Mouse (Mus musculus): Measurements from ENCODE around the gene Wdr5. TPM values are rescaled to one million over a fixed set of nuclear protein-coding genes. Genes with fewer than 3 reads are reported as not detected.
"Not testable (repeated sequence)": the region's sequence is repeated elsewhere in the genome, so short reads cannot be mapped to it uniquely, and the experiment has no call there.

The Wdr5 gene
- polyA plus RNA-seq, 1 experiment from 2014 or later: 65.9 TPM

DNA sequence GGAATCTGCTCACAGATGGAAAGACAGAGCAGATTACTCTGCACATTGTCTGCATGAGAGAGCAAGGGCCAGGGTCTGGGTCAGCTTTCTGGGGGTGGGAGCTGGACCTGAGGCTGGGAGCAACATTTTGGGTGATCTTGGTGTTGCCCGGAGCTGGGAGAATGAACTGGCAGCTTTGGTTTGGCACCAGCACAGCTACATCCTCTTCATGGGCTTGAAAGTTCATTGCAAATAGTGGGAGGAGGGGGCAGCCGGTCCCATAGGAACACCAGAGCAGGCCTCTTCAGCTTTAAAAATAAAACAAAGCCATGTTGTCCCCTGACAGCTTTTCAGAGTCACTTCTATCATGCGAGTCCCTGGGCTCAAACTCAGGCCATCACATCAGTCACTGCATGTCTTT lies 26.3 kb downstream of the Wdr5 start:
- Histone ChIP-seq H3K4me1 (peaks cover 18% of the 10 kb centered on the region), H3K4me3 (replicated peaks) (peak overlapping the region; percentile 47), H3K36me3 (peaks cover 13% of the 10 kb centered on the region), H3K27me3 (no peaks in the 10 kb centered on the region), H3K4me2 (peak overlapping the region; percentile 72), H3K27ac (peak overlapping the region; percentile 87), H3K9ac (peak overlapping the region; percentile 60), H3K9me3 (replicated peaks) (no peaks in the 10 kb centered on the region)
- ATAC-seq (replicated peaks; ENCODE audit: low FRiP score): no peak
- WGBS: 86% methylated on average over 3 of the region's 3 CpGs

DNA sequence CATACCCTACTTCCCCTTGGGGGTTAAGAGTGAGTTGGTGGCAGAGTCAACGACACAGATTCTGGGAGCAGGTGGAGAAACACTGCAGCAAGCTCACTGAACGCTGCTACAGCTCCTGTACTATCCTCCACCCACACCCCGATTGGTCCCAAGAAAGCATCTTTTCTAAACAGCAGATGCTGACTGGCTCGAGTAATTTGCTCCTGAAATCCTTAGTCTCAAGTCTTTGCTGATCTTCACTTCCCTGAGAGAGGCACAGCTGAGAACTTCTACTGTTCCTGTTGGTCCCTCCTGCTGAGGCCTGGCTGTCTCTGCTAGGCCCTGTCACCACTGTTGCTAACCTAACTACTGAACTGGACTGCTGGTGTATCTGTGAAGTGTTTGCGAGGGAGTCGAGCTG lies 29.7 kb downstream of the Wdr5 start:
- WGBS: 89% methylated on average over 6 of the region's 6 CpGs
- H3K4me3 ChIP-seq (replicated peaks): no peak overlapping the region

DNA sequence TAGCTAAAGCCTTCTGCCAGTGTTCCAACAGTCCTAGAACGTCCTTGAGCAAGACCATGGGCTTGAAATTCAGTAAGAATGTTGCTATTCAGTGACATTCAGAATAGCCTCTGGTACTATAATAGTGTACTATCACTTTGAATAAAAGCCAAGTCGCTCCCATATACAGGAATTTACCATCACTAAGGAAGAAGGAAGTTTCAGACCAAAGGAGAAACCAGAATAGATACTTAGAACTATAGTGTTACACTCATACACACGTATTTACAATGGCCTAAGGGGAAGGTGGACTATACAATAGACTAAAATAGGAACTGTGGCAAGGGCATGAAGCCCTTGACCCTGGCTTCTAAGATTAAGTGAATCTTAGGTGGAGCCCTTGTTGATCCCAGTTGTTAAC lies 30.6 kb downstream of the Wdr5 start:
- 81% methylated on average over 3 of the region's 3 CpGs for WGBS
- not testable (repeated sequence) for H3K27me3 ChIP-seq; H3K36me3 ChIP-seq; H3K9me3 ChIP-seq (replicated peaks); H3K27ac ChIP-seq; H3K4me2 ChIP-seq; ATAC-seq (replicated peaks; ENCODE audit: low FRiP score); H3K4me3 ChIP-seq (replicated peaks); H3K9ac ChIP-seq
- H3K4me1 ChIP-seq: peaks cover 11% of the 10 kb centered on the region

More for the DNA sequence above, 29.7 kb downstream of the Wdr5 start:
- peaks cover 13% of the 10 kb centered on the region for H3K4me1 ChIP-seq
- no peak overlapping the region for H3K4me2 ChIP-seq
- no peaks in the 10 kb centered on the region for H3K27me3 ChIP-seq
- no peak for ATAC-seq (replicated peaks; ENCODE audit: low FRiP score)
- H3K36me3 ChIP-seq: no peaks in the 10 kb centered on the region
- no peaks in the 10 kb centered on the region for H3K9me3 ChIP-seq (replicated peaks)
- no peak overlapping the region for H3K9ac ChIP-seq
- H3K27ac ChIP-seq: no peak overlapping the region

DNA sequence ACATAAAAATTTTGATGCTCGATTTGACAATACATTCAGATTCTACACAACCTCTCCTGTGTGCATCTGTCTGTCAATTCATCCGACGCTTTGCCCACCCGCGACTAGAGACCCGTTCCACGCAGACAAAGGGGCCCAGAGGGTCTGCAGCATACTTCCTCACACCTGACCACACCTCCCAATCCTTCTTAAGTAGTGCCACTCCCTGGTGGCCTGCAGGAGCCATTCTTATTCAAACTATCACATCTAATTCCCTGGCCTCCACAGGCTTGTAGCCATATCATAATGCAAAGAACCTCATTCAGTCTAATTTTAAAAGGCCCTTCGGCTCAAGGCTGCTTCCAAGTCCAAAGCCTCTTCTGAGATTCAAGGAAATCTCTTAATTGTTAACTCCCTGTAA lies 31.1 kb downstream of the Wdr5 start:
- not testable (repeated sequence) for ATAC-seq (replicated peaks; ENCODE audit: low FRiP score); H3K27ac ChIP-seq; H3K4me1 ChIP-seq; H3K36me3 ChIP-seq; H3K4me3 ChIP-seq (replicated peaks); H3K4me2 ChIP-seq; H3K9me3 ChIP-seq (replicated peaks); H3K27me3 ChIP-seq; H3K9ac ChIP-seq
- WGBS: 91% methylated on average over 8 of the region's 8 CpGs

DNA sequence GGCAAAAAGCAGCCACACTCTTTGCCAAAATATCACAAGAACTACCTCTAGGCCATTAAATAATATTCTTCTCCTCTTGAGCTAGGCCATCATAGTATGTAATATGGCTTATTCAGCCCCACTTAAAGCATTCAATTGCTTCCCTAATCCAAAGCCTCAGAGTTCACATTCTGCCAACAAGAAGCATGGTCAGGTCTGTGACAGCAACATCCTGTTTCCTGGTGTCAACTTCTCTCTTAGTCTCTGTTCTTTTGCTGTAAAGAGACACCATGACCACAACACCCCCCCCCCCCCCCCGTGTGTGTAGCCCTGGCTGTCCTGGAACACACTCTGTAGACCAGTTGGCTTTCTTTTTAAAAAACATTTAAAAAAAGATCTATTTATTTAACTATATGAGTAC lies 32.4 kb downstream of the Wdr5 start:
- Histone ChIP-seq H3K27me3 (no peaks in the 10 kb centered on the region), H3K9me3 (replicated peaks) (no peaks in the 10 kb centered on the region), H3K9ac (no peak overlapping the region), H3K27ac (no peak overlapping the region), H3K4me1 (no peaks in the 10 kb centered on the region), H3K4me3 (replicated peaks) (no peak overlapping the region), H3K4me2 (no peak overlapping the region), H3K36me3 (no peaks in the 10 kb centered on the region)
- ATAC-seq (replicated peaks; ENCODE audit: low FRiP score): no peak
- 73% methylated on average over 1 of the region's 1 CpGs for WGBS

DNA sequence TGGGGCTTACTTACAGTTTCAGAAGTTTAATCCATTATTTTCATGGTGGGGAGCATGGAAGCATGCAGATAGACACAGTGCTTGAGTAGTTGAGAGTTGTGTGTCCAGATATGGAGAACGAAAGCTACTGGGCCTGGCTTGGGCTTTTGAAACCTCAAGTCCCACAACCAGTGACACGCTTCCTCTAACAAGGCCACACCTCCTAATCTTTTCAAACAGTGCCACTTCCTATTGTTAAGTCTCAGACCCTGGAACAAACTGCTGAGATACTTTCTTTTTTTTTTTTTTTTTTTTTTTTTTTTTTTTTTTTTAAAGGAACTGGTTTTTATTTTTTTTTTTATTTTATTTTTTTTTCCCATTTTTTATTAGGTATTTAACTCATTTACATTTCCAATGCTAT lies 33.0 kb downstream of the Wdr5 start:
- 96% methylated on average over 2 of the region's 2 CpGs for WGBS
- no peaks in the 10 kb centered on the region for H3K27me3 ChIP-seq

DNA sequence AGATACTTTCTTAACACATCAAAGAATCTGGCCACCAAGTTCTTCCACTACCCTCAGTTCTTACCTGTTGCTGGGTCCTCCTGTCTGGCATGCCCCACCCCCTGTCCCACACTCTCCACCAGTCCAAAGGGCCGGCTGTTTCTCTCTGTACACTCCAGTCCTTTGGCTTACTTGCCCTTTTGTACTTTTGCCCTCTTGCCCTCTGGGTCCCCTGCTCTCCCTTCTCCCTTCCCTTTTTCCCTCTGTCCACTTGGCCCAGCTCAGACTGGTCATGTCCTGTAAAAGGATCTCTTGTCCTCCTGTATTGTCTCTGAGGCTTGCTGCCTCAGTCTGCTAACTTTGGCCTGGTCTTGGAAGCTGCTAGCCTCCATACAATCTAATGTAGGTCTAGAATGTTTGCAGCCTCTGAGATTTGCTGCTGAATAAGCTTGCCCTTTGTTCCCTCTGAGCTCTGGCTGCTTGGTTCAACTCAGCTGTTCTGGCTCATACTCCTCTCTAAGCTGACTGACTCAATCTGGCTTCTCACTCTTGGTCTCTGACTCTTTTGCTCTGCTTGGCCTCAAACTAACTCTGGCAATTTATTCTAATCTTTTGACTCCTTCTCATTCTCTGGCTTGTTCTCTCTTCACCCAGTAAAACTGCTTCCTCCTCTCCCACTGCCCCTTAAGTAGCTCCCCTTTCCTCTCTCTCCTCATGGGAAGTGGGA lies 33.9 kb downstream of the Wdr5 start:
- H3K27ac ChIP-seq: no peak overlapping the region
- no peak overlapping the region for H3K4me2 ChIP-seq
- H3K9me3 ChIP-seq (replicated peaks): no peaks in the 10 kb centered on the region
- no peaks in the 10 kb centered on the region for H3K36me3 ChIP-seq
- no peak overlapping the region for H3K9ac ChIP-seq
- no peak overlapping the region for H3K4me3 ChIP-seq (replicated peaks)
- peaks cover 5% of the 10 kb centered on the region; the same call in 1 of the 2 replicates for H3K4me1 ChIP-seq
- 77% methylated on average over 1 of the region's 1 CpGs for WGBS
- H3K27me3 ChIP-seq: no peaks in the 10 kb centered on the region
- ATAC-seq (replicated peaks; ENCODE audit: low FRiP score): no peak

More for the DNA sequence above, 33.0 kb downstream of the Wdr5 start:
- no peaks in the 10 kb centered on the region for H3K36me3 ChIP-seq
- no peak for ATAC-seq (replicated peaks; ENCODE audit: low FRiP score)
- no peaks in the 10 kb centered on the region for H3K9me3 ChIP-seq (replicated peaks)
- H3K4me3 ChIP-seq (replicated peaks): no peak overlapping the region
- H3K4me1 ChIP-seq: no peaks in the 10 kb centered on the region
- no peak overlapping the region for H3K9ac ChIP-seq
- H3K27ac ChIP-seq: no peak overlapping the region
- no peak overlapping the region for H3K4me2 ChIP-seq

DNA sequence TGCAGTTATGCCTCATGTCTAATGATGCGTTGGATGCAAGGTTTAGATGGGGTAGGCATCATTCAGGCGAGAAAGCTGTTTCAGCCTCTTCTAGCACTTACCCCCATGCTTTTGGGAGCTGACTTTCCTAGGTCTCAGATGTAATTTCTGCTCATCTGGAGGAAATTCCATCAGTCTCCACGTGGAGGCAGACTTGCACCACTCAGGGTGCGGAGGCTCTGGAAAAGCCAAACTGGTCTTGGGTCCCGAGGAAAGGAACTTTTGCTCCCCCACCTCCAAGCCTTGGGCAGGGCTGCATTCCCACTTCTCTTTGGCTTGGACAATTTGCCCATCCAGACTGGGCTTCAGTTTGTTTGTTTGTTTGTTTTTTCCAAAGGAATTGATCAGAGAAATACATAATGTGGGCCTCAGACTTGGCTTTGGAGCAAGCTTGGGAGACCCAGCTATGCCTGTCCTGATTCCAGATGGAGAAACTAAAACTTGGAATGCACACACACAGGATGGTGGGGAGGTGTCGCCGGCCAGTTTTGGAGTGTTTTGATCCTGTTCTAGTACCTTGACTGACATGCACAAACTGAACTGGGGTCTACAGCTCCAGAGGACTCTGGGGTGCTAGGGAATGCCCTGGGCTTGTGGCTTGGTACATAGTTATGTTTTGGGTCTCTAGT lies 37.8 kb downstream of the Wdr5 start:
- Histone ChIP-seq H3K27me3 (no peaks in the 10 kb centered on the region), H3K4me3 (replicated peaks) (no peak overlapping the region), H3K27ac (no peak overlapping the region), H3K9me3 (replicated peaks) (no peaks in the 10 kb centered on the region), H3K9ac (no peak overlapping the region), H3K4me1 (peaks cover 19% of the 10 kb centered on the region), H3K4me2 (no peak overlapping the region), H3K36me3 (no peaks in the 10 kb centered on the region)
- no peak for ATAC-seq (replicated peaks; ENCODE audit: low FRiP score)
- WGBS: 24% methylated on average over 7 of the region's 7 CpGs

DNA sequence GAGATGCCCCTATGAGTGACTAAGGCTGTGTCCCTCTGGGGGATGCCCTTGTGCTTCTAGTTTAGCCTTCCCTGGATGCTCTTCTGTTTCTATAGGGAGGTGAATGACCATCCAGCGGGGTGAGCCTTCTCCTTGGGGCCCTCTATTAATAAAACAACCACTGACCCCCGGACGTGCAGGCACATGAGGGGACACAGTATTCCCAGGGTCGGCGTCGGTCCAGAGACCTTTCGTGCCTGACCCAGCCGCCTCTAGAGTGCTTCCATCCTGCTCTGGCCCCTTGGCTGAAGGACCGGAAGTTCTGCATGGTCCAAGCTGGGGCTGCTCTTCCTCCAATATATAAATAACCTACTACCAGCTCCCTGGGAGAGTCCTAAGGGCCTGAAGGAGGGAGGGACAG lies 39.4 kb downstream of the Wdr5 start:
- Histone ChIP-seq H3K9ac (no peak overlapping the region), H3K4me3 (replicated peaks) (no peak overlapping the region), H3K27me3 (no peaks in the 10 kb centered on the region), H3K27ac (peak overlapping the region; percentile 57), H3K4me1 (peaks cover 19% of the 10 kb centered on the region), H3K9me3 (replicated peaks) (no peaks in the 10 kb centered on the region), H3K36me3 (no peaks in the 10 kb centered on the region), H3K4me2 (no peak overlapping the region)
- 52% methylated on average over 9 of the region's 9 CpGs for WGBS
- peak; percentile 40; the same call in 1 of the 2 replicates for ATAC-seq (replicated peaks; ENCODE audit: low FRiP score)

DNA sequence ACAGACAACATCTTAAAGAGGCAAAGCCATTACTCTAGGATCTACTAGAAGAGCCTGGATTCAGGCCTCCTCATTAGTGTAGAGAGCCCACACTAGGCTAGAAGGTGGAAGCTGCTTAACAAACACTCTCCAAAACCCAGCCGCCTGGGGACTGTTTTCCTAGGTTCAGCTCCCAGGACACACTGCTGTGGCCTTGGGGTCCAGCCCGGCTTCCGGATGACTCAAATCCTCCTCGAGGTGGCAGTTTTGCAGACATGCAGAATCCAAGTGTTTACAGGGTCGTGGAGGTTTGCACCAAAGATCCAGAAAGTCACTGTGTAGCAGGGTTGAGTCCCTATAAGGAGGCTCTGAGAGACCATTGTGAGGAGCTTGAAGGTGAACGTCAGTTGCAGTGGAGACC lies 42.0 kb downstream of the Wdr5 start:
- Histone ChIP-seq H3K27ac (no peak overlapping the region), H3K4me2 (no peak overlapping the region), H3K4me3 (replicated peaks) (no peak overlapping the region), H3K9ac (no peak overlapping the region), H3K27me3 (peaks cover 4% of the 10 kb centered on the region; the same call in 1 of the 2 replicates), H3K36me3 (no peaks in the 10 kb centered on the region), H3K9me3 (replicated peaks) (no peaks in the 10 kb centered on the region), H3K4me1 (peaks cover 23% of the 10 kb centered on the region)
- WGBS: 81% methylated on average over 6 of the region's 6 CpGs
- no peak for ATAC-seq (replicated peaks; ENCODE audit: low FRiP score)

DNA sequence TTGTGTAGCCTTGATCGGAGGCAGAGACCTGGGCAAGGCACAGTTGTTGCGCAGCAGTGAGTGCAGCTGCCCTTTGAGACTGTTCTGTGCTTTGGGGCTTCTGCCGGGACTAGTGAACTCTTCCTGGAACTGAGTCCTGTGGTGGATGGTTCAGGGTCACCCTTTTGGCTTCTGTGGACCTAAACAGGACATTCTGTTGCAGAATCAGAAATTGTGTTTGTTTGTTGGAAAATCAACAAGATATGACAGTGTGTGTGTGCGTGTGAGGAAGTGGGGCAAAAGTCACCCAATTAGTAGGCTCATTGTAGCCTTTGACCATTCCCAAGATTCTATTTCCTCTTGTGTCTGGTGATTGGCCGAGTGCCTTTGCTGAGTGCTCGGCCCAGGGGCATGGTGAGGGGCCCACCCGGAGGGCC lies 45.8 kb downstream of the Wdr5 start:
- ATAC-seq (replicated peaks; ENCODE audit: low FRiP score): no peak
- Histone ChIP-seq H3K27ac (no peak overlapping the region), H3K36me3 (no peaks in the 10 kb centered on the region), H3K4me2 (no peak overlapping the region), H3K27me3 (peaks cover 17% of the 10 kb centered on the region), H3K4me3 (replicated peaks) (no peak overlapping the region), H3K9ac (no peak overlapping the region), H3K4me1 (peaks cover 16% of the 10 kb centered on the region), H3K9me3 (replicated peaks) (no peaks in the 10 kb centered on the region)
- WGBS: 76% methylated on average over 7 of the region's 7 CpGs

DNA sequence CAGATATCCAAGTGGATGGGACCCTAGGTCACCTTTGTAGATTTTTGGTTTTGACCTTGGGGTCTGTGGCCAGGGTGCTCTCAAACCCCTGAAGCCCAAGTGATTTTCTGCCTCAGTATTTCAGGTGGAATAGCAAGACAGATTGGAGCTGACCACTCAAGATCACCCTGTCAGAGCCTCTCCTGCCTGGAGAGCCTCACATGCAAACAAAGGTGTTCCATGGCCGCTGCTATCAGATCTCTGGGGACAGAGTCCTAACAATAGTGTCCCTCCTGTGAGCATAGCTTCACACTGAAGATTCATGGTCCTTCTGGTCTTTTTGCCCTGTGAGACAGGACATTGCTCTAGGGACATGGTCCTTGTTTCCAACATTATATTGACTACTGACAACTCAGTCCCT lies 46.2 kb downstream of the Wdr5 start:
- peaks cover 16% of the 10 kb centered on the region for H3K4me1 ChIP-seq
- no peaks in the 10 kb centered on the region for H3K9me3 ChIP-seq (replicated peaks)
- no peak overlapping the region for H3K4me3 ChIP-seq (replicated peaks)
- 66% methylated on average over 1 of the region's 1 CpGs for WGBS
- no peak overlapping the region for H3K4me2 ChIP-seq
- no peak for ATAC-seq (replicated peaks; ENCODE audit: low FRiP score)
- no peaks in the 10 kb centered on the region for H3K36me3 ChIP-seq
- no peak overlapping the region for H3K27ac ChIP-seq
- H3K9ac ChIP-seq: no peak overlapping the region
- peaks cover 17% of the 10 kb centered on the region for H3K27me3 ChIP-seq

Data from kidney, embryonic 15.5 days (tissue).